Mouse (Mus musculus) left cerebral cortex, adult 2 months (tissue): ENCODE data around the gene Tnip1. TPM values are rescaled to one million over a fixed set of nuclear protein-coding genes. Genes with fewer than 3 reads are reported as not detected.
A peak's percentile ranks its signal among the peaks of the same experiment; 100 is the strongest.

Experiments
- DNase-seq, 2 experiments: peaks; one replicate each; pipeline ENCODE4 v3.0.0; 2021 to 2022; ENCODE audit warnings: low spot score in 2 of 2, mixed read lengths in 1 of 2; ENCODE audit errors: extremely low spot score in 1 of 2
- H3K27ac ChIP-seq: fragments of 200-600 bp; 2 replicates; pipeline ENCODE4 v1.8.1; 2022
- H3K4me3 ChIP-seq: fragments of 200-600 bp; 2 replicates; pipeline ENCODE4 v1.8.1; 2022
- CTCF ChIP-seq: fragments of 200-600 bp; IDR thresholded peaks from 2 replicates; pipeline ENCODE4 v1.8.1; 2022; ENCODE audit warnings: antibody characterized with exemption, mild to moderate bottlenecking, moderate library complexity
- intact Hi-C: fragments of 180-260 bp; cut with DNase I; formaldehyde crosslinking; loops from one replicate; pipeline ENCODE4 v1.15.1; 2025
- total RNA-seq, 2 experiments: library from RNA; stranded (reverse); gene quantifications; 2 replicates each; pipeline ENCODE4 v1.2.3; 2021

The Tnip1 gene
- total RNA-seq, 2 experiments from 2014 or later, result 38.3 to 38.4 TPM

GRCm38 (mm10) chr11:54866119-54867048, 96.3 kb downstream of the Tnip1 start, which contains the start of gene Hint1:
TSS of gene Hint1 (plus strand) at chr11:54866383.
- peak; percentile 32 for TF ChIP-seq CTCF
- peak; percentile 92 to 96 for DNase-seq
- intact Hi-C loops, result loop anchor here (1.0 to 10.0 kb wide), 2 partner anchors 79 to 342 kb away; partner anchors contain the start of genes Cdc42se2 and Rapgef6
- Histone ChIP-seq H3K27ac (peak within 1 kb of the TSS; percentile 98), H3K4me3 (peak within 1 kb of the TSS; percentile 95)

- DNase-seq, result no peak
- Histone ChIP-seq H3K4me3 (peak overlapping the region; percentile 95), H3K27ac (peak overlapping the region; percentile 98)
- TF ChIP-seq CTCF, result no peak
- intact Hi-C loops, result loop anchor here (1.0 to 10.0 kb wide), 2 partner anchors 78 to 341 kb away; partner anchors contain the start of genes Cdc42se2 and Rapgef6
Measured at GRCm38 (mm10) chr11:54865330-54866085, 97.2 kb downstream of the Tnip1 start.

GRCm38 (mm10) chr11:54862621-54863520, 99.8 kb downstream of the Tnip1 start:
- Histone ChIP-seq H3K27ac (no peak overlapping the region), H3K4me3 (no peak overlapping the region)
- intact Hi-C loops, result loop anchor here (10.0 kb wide), 1 partner anchor 338 kb away; the partner anchor contains the start of gene Rapgef6
- TF ChIP-seq CTCF, result peak; percentile 93
- peak; percentile 52 to 63 for DNase-seq

- H3K4me3 ChIP-seq, result no peak overlapping the region
- intact Hi-C loops, result loop anchor here (2.0 to 10.0 kb wide), 2 partner anchors 75 to 337 kb away; partner anchors contain the start of genes Cdc42se2 and Rapgef6
- peak overlapping the region; percentile 95 for H3K27ac ChIP-seq
- no peak for DNase-seq
- TF ChIP-seq CTCF, result no peak
Measured at GRCm38 (mm10) chr11:54861471-54862420, 101.0 kb downstream of the Tnip1 start.

Other genes with a start within 250 kb of the Tnip1 start
- gene Cdc42se2, start 175.2 kb downstream of the Tnip1 start, total RNA-seq, result 100 to 1,000 TPM; 122 to 126 TPM
- gene Lyrm7, start 102.0 kb downstream of the Tnip1 start, total RNA-seq, result 10 to 100 TPM; 25.8 to 27.2 TPM
- gene Hint1, start 96.5 kb downstream of the Tnip1 start, total RNA-seq, result 100 to 1,000 TPM; 234 to 245 TPM
- 10 to 100 TPM in 1 of 2 experiments, 1 to 10 TPM in 1; 6.2 to 10.2 TPM for gene Gpx3, start 60.5 kb downstream of the Tnip1 start, total RNA-seq
- 10 to 100 TPM; 85.5 to 86.7 TPM for gene Anxa6, start 70.5 kb upstream of the Tnip1 start, total RNA-seq
- gene Ccdc69, start 115.2 kb upstream of the Tnip1 start, total RNA-seq, result under 1 TPM in 1 of 2 experiments, not detected in 1; 0.32 TPM
- 10 to 100 TPM; 30.6 to 30.7 TPM for gene Gm2a, start 135.2 kb upstream of the Tnip1 start, total RNA-seq
- not detected for gene Slc36a3, start 188.8 kb upstream of the Tnip1 start, total RNA-seq
- under 1 TPM in 1 of 2 experiments, not detected in 1; 0.32 TPM for gene Slc36a2, start 222.2 kb upstream of the Tnip1 start, total RNA-seq
- gene Slc36a1, start 241.4 kb upstream of the Tnip1 start, total RNA-seq, result 10 to 100 TPM; 74.0 to 79.1 TPM